In genomic region chr1:70823111-70823510, GRCm38 (mm10) we compare ENCODE assay signal across 31 mouse cellular contexts.
"Had no signal": no experiment of that assay in that cellular context is flagged by ENCODE, and none has a peak within 500 bp of the region (broad histone marks: within the 10 kb centered on the region; RNA-seq: fewer than 3 reads in every experiment).

No protein-coding gene starts in this region.

- H3K27me3 ChIP-seq: limb, embryonic 12.5 days; limb, embryonic 13.5 days; limb, embryonic 15.5 days; liver, embryonic 12.5 days; liver, embryonic 13.5 days; liver, embryonic 15.5 days; lung, embryonic 15.5 days; megakaryocyte, embryonic 14.5 days; midbrain, embryonic 12.5 days; midbrain, embryonic 13.5 days; midbrain, embryonic 15.5 days; neural tube, embryonic 12.5 days; neural tube, embryonic 13.5 days had no signal

- H3K9me3 ChIP-seq: limb, embryonic 10.5 days; limb, embryonic 12.5 days; limb, embryonic 13.5 days; limb, embryonic 15.5 days; liver, embryonic 12.5 days; liver, embryonic 13.5 days; liver, embryonic 15.5 days; lung, embryonic 15.5 days; midbrain, embryonic 10.5 days; midbrain, embryonic 12.5 days; midbrain, embryonic 13.5 days; midbrain, embryonic 15.5 days; neural tube, embryonic 12.5 days; neural tube, embryonic 13.5 days had no signal

- H3K27ac ChIP-seq: limb, embryonic 10.5 days; limb, embryonic 12.5 days; limb, embryonic 13.5 days; limb, embryonic 15.5 days; liver, embryonic 12.5 days; liver, embryonic 13.5 days; liver, embryonic 14.5 days; liver, embryonic 15.5 days; lung, embryonic 15.5 days; macrophage; midbrain, embryonic 10.5 days; midbrain, embryonic 12.5 days; midbrain, embryonic 13.5 days; neural tube, embryonic 12.5 days; neural tube, embryonic 13.5 days had no signal

- H3K4me2 ChIP-seq: limb, embryonic 12.5 days; limb, embryonic 13.5 days; limb, embryonic 15.5 days; liver, embryonic 11.5 days; liver, embryonic 12.5 days; liver, embryonic 13.5 days; liver, embryonic 15.5 days; lung, embryonic 15.5 days; midbrain, embryonic 11.5 days; midbrain, embryonic 12.5 days; midbrain, embryonic 13.5 days; midbrain, embryonic 15.5 days; neural tube, embryonic 12.5 days; neural tube, embryonic 13.5 days had no signal

- H3K4me3 ChIP-seq: limb, embryonic 10.5 days; limb, embryonic 12.5 days; limb, embryonic 13.5 days; limb, embryonic 15.5 days; liver, embryonic 12.5 days; liver, embryonic 13.5 days; liver, embryonic 15.5 days; lung, embryonic 15.5 days; megakaryocyte, embryonic 14.5 days; midbrain, embryonic 10.5 days; midbrain, embryonic 12.5 days; midbrain, embryonic 13.5 days; midbrain, embryonic 15.5 days; myocyte; neural tube, embryonic 12.5 days; neural tube, embryonic 13.5 days had no signal

- DNase-seq: left cerebral cortex, postnatal 4 days; liver; liver, embryonic 13.5 days; liver, postnatal 0 days; lung, adult 18-20 months; lung, adult 2 months; lung, postnatal 10 days; lung, postnatal 14 days; lung, postnatal 36 days; lung, postnatal 4 days had no signal

- H3K9ac ChIP-seq: limb, embryonic 12.5 days; limb, embryonic 13.5 days; limb, embryonic 15.5 days; liver, embryonic 12.5 days; liver, embryonic 13.5 days; liver, embryonic 14.5 days; liver, embryonic 15.5 days; liver, postnatal 0 days; lung, embryonic 15.5 days; midbrain, embryonic 12.5 days; midbrain, embryonic 13.5 days; midbrain, embryonic 15.5 days; neural tube, embryonic 12.5 days; neural tube, embryonic 13.5 days had no signal

- ATAC-seq: liver, embryonic 12.5 days; liver, postnatal 0 days; lung, postnatal 0 days; midbrain, embryonic 13.5 days; midbrain, embryonic 16.5 days had no signal

- H3K36me3 ChIP-seq: limb, embryonic 10.5 days; limb, embryonic 12.5 days; limb, embryonic 13.5 days; limb, embryonic 15.5 days; liver, embryonic 12.5 days; liver, embryonic 13.5 days; liver, embryonic 15.5 days; lung, embryonic 15.5 days; midbrain, embryonic 10.5 days; midbrain, embryonic 12.5 days; midbrain, embryonic 13.5 days; midbrain, embryonic 15.5 days; neural tube, embryonic 12.5 days; neural tube, embryonic 13.5 days had no signal

- H3K4me1 ChIP-seq: limb, embryonic 10.5 days; limb, embryonic 12.5 days; limb, embryonic 13.5 days; limb, embryonic 15.5 days; liver, embryonic 12.5 days; liver, embryonic 13.5 days; liver, embryonic 15.5 days; lung, embryonic 15.5 days; megakaryocyte, embryonic 14.5 days; midbrain, embryonic 10.5 days; midbrain, embryonic 12.5 days; midbrain, embryonic 13.5 days; midbrain, embryonic 15.5 days; neural tube, embryonic 12.5 days; neural tube, embryonic 13.5 days had no signal
